Mouse (Mus musculus): ENCODE results near the gene Idh3a. TPM values are rescaled to one million over a fixed set of nuclear protein-coding genes. Genes with fewer than 3 reads are reported as not detected.
"Not testable (repeated sequence)": the region's sequence is repeated elsewhere in the genome, so short reads cannot be mapped to it uniquely, and the experiment has no call there.

Idh3a gene
- polyA plus RNA-seq, 1 experiment from 2014 or later = 118 TPM

- no peak overlapping the region for H3K4me2 ChIP-seq (replicated peaks; ENCODE audit: low read depth, low read length)
- no peaks in the 10 kb centered on the region for H3K27me3 ChIP-seq (ENCODE audit: control insufficient read depth, insufficient read depth, low read length)
- H3K27ac ChIP-seq (ENCODE audit: low read depth, low read length) = no peak overlapping the region
- no peaks in the 10 kb centered on the region for H3K9me3 ChIP-seq (ENCODE audit: control insufficient read depth, low read length)
- H3K9ac ChIP-seq (ENCODE audit: low read depth, low read length) = no peak overlapping the region
- WGBS = 84% methylated on average over 9 of the region's 9 CpGs
- no peak overlapping the region for H3K4me3 ChIP-seq (ENCODE audit: low read depth, low read length)
- H3K4me1 ChIP-seq (replicated peaks; ENCODE audit: control insufficient read depth, insufficient read depth, low read length) = no peaks in the 10 kb centered on the region
- H3K36me3 ChIP-seq (ENCODE audit: control insufficient read depth, insufficient read depth, low read length) = no peaks in the 10 kb centered on the region
- DNase-seq (ENCODE audit: low spot score) (no peak), ATAC-seq (ENCODE audit: low FRiP score) (no peak)
These were observed 14.8 kb upstream of the Idh3a start for GRCm38 (mm10) chr9:54571130-54571839.

DNA sequence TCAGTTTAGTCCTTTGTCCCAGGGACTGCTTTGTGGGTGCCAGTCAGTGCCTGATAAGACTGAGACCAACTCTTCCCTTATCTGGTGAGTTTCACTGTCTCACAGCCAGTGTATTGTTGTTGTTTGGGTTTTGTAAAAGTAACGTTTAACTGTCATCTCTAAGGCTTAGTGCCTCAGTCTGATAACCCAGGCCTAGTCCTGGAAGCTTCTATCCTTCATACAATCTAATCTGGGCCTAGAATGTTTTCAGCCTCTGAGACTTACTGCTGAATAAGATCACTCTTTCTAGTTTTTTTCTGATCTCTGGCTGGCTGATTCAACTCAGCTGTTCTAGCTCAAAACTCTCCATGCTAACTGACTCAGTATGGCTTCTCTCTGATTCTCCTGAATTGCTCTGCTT, 2.4 kb upstream of the Idh3a start:
- Histone ChIP-seq H3K4me1 (replicated peaks; ENCODE audit: control insufficient read depth, insufficient read depth, low read length) (no peaks in the 10 kb centered on the region), H3K36me3 (ENCODE audit: control insufficient read depth, insufficient read depth, low read length) (no peaks in the 10 kb centered on the region), H3K4me3 (ENCODE audit: low read depth, low read length) (no peak overlapping the region), H3K27ac (ENCODE audit: low read depth, low read length) (no peak overlapping the region), H3K9me3 (ENCODE audit: control insufficient read depth, low read length) (no peaks in the 10 kb centered on the region), H3K4me2 (replicated peaks; ENCODE audit: low read depth, low read length) (no peak overlapping the region), H3K27me3 (ENCODE audit: control insufficient read depth, insufficient read depth, low read length) (no peaks in the 10 kb centered on the region), H3K9ac (ENCODE audit: low read depth, low read length) (no peak overlapping the region)
- ATAC-seq (ENCODE audit: low FRiP score) (no peak), DNase-seq (ENCODE audit: low spot score) (no peak)
- WGBS = 62% methylated on average over 1 of the region's 1 CpGs

DNA sequence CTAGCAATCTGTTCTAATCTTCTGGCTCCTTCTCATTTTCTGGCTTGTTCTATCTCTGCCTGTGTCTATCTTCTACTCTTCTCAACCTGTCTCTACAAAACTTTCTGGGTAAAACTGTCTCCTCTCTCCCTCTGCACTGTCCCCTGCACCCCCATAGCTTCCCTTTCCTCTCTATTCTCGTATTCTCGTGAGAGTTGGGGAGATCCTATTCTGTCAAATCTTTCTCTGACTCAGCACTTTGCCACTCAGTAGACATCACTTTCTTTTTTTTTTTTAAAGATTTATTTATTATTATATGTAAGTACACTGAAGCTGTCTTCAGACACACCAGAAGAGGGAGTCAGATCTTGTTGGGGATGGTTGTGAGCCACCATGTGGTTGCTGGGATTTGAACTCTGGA, 2.0 kb upstream of the Idh3a start:
- H3K4me3 ChIP-seq (ENCODE audit: low read depth, low read length); H3K27ac ChIP-seq (ENCODE audit: low read depth, low read length); H3K27me3 ChIP-seq (ENCODE audit: control insufficient read depth, insufficient read depth, low read length); H3K36me3 ChIP-seq (ENCODE audit: control insufficient read depth, insufficient read depth, low read length); H3K9ac ChIP-seq (ENCODE audit: low read depth, low read length); H3K4me1 ChIP-seq (replicated peaks; ENCODE audit: control insufficient read depth, insufficient read depth, low read length); H3K4me2 ChIP-seq (replicated peaks; ENCODE audit: low read depth, low read length); ATAC-seq (ENCODE audit: low FRiP score); H3K9me3 ChIP-seq (ENCODE audit: control insufficient read depth, low read length); DNase-seq (ENCODE audit: low spot score): not testable (repeated sequence)
- 78% methylated on average over 2 of the region's 2 CpGs for WGBS

- H3K27ac ChIP-seq (ENCODE audit: low read depth, low read length) = no peak overlapping the region
- H3K27me3 ChIP-seq (ENCODE audit: control insufficient read depth, insufficient read depth, low read length) = no peaks in the 10 kb centered on the region
- H3K4me3 ChIP-seq (ENCODE audit: low read depth, low read length) = peak overlapping the region; percentile 87; the same call in 1 of the 2 replicates
- ATAC-seq (ENCODE audit: low FRiP score) (peak; percentile 43; the same call in 1 of the 2 replicates), DNase-seq (ENCODE audit: low spot score) (no peak)
- H3K9me3 ChIP-seq (ENCODE audit: control insufficient read depth, low read length) = no peaks in the 10 kb centered on the region
- H3K4me1 ChIP-seq (replicated peaks; ENCODE audit: control insufficient read depth, insufficient read depth, low read length) = no peaks in the 10 kb centered on the region
- no peaks in the 10 kb centered on the region for H3K36me3 ChIP-seq (ENCODE audit: control insufficient read depth, insufficient read depth, low read length)
- peak overlapping the region; percentile 14; the same call in 1 of the 2 replicates for H3K4me2 ChIP-seq (replicated peaks; ENCODE audit: low read depth, low read length)
- H3K9ac ChIP-seq (ENCODE audit: low read depth, low read length) = no peak overlapping the region
- WGBS = 36% methylated on average over 5 of the region's 5 CpGs
These were observed 315 bp upstream of the Idh3a start for GRCm38 (mm10) chr9:54585839-54586198.

- WGBS = 73% methylated on average over 4 of the region's 4 CpGs
- Histone ChIP-seq H3K27ac (ENCODE audit: low read depth, low read length) (no peak overlapping the region), H3K9ac (ENCODE audit: low read depth, low read length) (no peak overlapping the region), H3K4me2 (replicated peaks; ENCODE audit: low read depth, low read length) (no peak overlapping the region), H3K36me3 (ENCODE audit: control insufficient read depth, insufficient read depth, low read length) (no peaks in the 10 kb centered on the region), H3K27me3 (ENCODE audit: control insufficient read depth, insufficient read depth, low read length) (no peaks in the 10 kb centered on the region), H3K9me3 (ENCODE audit: control insufficient read depth, low read length) (no peaks in the 10 kb centered on the region), H3K4me1 (replicated peaks; ENCODE audit: control insufficient read depth, insufficient read depth, low read length) (no peaks in the 10 kb centered on the region), H3K4me3 (ENCODE audit: low read depth, low read length) (no peak overlapping the region)
- ATAC-seq (ENCODE audit: low FRiP score) = no peak
- no peak for DNase-seq (ENCODE audit: low spot score)
These were observed 1.7 kb downstream of the Idh3a start for GRCm38 (mm10) chr9:54587863-54588262.

DNA sequence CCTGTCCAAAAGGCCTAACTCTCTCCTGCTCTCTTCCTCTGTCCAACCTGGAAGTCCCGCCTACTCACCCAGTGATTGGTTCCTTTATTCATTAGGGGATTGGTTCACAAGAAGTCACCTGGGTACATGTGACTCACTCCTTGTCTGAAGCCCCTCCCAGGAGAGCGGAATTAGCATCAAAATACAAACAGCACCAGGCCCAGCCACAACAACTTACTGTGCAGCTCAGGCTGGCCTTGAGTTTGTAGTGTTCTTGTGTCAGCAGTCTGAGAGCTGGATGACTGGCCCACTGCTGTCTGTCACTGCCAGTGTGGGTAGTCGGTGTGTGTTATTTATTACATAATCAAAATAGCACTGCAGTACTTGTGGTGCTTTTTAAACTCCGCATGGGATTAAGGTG, 7.5 kb downstream of the Idh3a start:
- 70% methylated on average over 4 of the region's 4 CpGs for WGBS
- ATAC-seq (ENCODE audit: low FRiP score); H3K36me3 ChIP-seq (ENCODE audit: control insufficient read depth, insufficient read depth, low read length): not testable (repeated sequence)

DNA sequence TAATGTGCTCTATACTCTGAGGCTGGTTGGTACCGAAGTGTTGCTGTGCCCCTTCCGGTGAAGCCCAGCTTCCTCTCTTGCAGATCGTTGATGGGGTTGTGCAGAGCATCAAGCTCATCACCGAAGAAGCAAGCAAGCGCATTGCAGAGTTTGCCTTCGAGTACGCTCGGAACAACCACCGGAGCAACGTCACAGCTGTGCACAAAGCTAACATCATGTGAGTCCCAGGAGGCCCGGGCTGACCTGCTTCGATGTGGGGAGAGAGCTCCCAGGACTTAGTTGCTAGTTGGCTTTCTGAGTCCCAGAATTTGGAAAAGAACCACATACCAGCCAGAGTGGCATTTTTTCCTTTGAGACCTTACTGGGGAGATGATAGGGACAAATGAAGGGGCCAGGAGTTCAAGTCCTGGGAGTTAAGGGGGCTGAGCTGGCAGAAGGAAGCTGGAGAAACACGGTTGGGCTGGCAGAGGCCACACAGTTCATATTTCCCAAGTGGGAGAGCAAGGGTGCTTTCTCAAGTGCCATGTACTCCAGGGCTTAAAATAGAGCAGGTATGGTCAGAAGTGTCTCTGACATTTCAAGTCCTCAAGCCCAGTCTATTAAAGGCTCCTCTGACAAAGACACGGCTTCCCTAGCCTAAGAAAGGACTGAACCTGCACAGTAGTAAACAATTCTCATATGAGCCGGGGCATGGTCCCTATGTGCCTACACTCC, 10.8 kb downstream of the Idh3a start:
- Histone ChIP-seq H3K4me1 (replicated peaks; ENCODE audit: control insufficient read depth, insufficient read depth, low read length) (no peaks in the 10 kb centered on the region), H3K36me3 (ENCODE audit: control insufficient read depth, insufficient read depth, low read length) (peaks cover 14% of the 10 kb centered on the region), H3K9me3 (ENCODE audit: control insufficient read depth, low read length) (no peaks in the 10 kb centered on the region), H3K4me2 (replicated peaks; ENCODE audit: low read depth, low read length) (no peak overlapping the region), H3K9ac (ENCODE audit: low read depth, low read length) (no peak overlapping the region), H3K4me3 (ENCODE audit: low read depth, low read length) (no peak overlapping the region), H3K27ac (ENCODE audit: low read depth, low read length) (no peak overlapping the region), H3K27me3 (ENCODE audit: control insufficient read depth, insufficient read depth, low read length) (no peaks in the 10 kb centered on the region)
- DNase-seq (ENCODE audit: low spot score) (no peak), ATAC-seq (ENCODE audit: low FRiP score) (no peak)
- WGBS = 97% methylated on average over 15 of the region's 15 CpGs

More for the DNA sequence above, 7.5 kb downstream of the Idh3a start:
- H3K27me3 ChIP-seq (ENCODE audit: control insufficient read depth, insufficient read depth, low read length); H3K4me3 ChIP-seq (ENCODE audit: low read depth, low read length); H3K9ac ChIP-seq (ENCODE audit: low read depth, low read length); H3K4me1 ChIP-seq (replicated peaks; ENCODE audit: control insufficient read depth, insufficient read depth, low read length); H3K9me3 ChIP-seq (ENCODE audit: control insufficient read depth, low read length); DNase-seq (ENCODE audit: low spot score); H3K4me2 ChIP-seq (replicated peaks; ENCODE audit: low read depth, low read length); H3K27ac ChIP-seq (ENCODE audit: low read depth, low read length): not testable (repeated sequence)

DNA sequence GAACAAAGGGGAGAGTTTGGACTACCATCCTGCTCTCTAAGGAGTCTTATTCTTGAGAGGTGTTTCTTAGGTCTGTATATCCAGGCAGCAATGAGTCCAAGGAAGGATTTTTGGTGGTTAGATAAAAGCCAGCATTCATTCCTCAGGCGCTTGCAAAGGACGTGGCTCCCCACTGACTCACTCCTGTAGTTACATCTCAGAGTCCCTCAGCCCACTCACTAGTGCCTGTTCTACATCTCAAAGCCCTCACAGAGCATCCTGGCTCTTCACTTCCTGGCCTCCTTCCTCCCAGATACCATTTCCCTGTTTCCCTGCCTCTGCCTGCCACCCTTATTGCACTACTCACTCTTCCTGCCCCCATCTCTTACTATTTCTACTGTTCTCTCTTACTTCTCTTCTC, 16.3 kb downstream of the Idh3a start:
- Histone ChIP-seq H3K4me1 (replicated peaks; ENCODE audit: control insufficient read depth, insufficient read depth, low read length) (no peaks in the 10 kb centered on the region), H3K9ac (ENCODE audit: low read depth, low read length) (no peak overlapping the region), H3K27me3 (ENCODE audit: control insufficient read depth, insufficient read depth, low read length) (no peaks in the 10 kb centered on the region), H3K4me3 (ENCODE audit: low read depth, low read length) (no peak overlapping the region), H3K9me3 (ENCODE audit: control insufficient read depth, low read length) (no peaks in the 10 kb centered on the region), H3K4me2 (replicated peaks; ENCODE audit: low read depth, low read length) (no peak overlapping the region), H3K36me3 (ENCODE audit: control insufficient read depth, insufficient read depth, low read length) (peaks cover 16% of the 10 kb centered on the region), H3K27ac (ENCODE audit: low read depth, low read length) (no peak overlapping the region)
- DNase-seq (ENCODE audit: low spot score) (no peak), ATAC-seq (ENCODE audit: low FRiP score) (no peak)
- WGBS = 76% methylated on average over 2 of the region's 2 CpGs

- ATAC-seq (ENCODE audit: low FRiP score) (no peak), DNase-seq (ENCODE audit: low spot score) (no peak)
- H3K36me3 ChIP-seq (ENCODE audit: control insufficient read depth, insufficient read depth, low read length) = peaks cover 16% of the 10 kb centered on the region
- H3K27me3 ChIP-seq (ENCODE audit: control insufficient read depth, insufficient read depth, low read length) = no peaks in the 10 kb centered on the region
- no peak overlapping the region for H3K4me2 ChIP-seq (replicated peaks; ENCODE audit: low read depth, low read length)
- no peak overlapping the region for H3K27ac ChIP-seq (ENCODE audit: low read depth, low read length)
- 90% methylated on average over 7 of the region's 7 CpGs for WGBS
- H3K4me1 ChIP-seq (replicated peaks; ENCODE audit: control insufficient read depth, insufficient read depth, low read length) = no peaks in the 10 kb centered on the region
- no peak overlapping the region for H3K9ac ChIP-seq (ENCODE audit: low read depth, low read length)
- no peaks in the 10 kb centered on the region for H3K9me3 ChIP-seq (ENCODE audit: control insufficient read depth, low read length)
- H3K4me3 ChIP-seq (ENCODE audit: low read depth, low read length) = no peak overlapping the region
These were observed 16.8 kb downstream of the Idh3a start for GRCm38 (mm10) chr9:54602916-54603315.
